Mouse (Mus musculus) mammary gland, adult 2 months (tissue): ENCODE data around the gene Pds5b. TPM values are rescaled to one million over a fixed set of nuclear protein-coding genes. Genes with fewer than 3 reads are reported as not detected.

Experiments
- polyA plus RNA-seq: library from polyadenylated mRNA; depleted of rRNA; stranded (reverse); fragments of >200 nt; gene quantifications from 2 replicates; pipeline ENCODE4 v1.2.3, GENCODE M21; 2012; ENCODE audit warnings: low replicate concordance; rRNA removed

Pds5b gene
- 3.0 and 6.9 TPM in 2 replicates for polyA plus RNA-seq

GRCm38 (mm10) chr5:150673153-150673835 lies at the start of gene Pds5b:
Gene Pds5b, plus strand, starts transcription at chr5:150673739.

GRCm38 (mm10) chr5:150666133-150666739 lies 7.3 kb upstream of the Pds5b start, which contains the start of gene N4bp2l2:
Gene N4bp2l2, minus strand, starts transcription at chr5:150666183.

Other genes with a start within 250 kb of the Pds5b start
- gene Zar1l, start 155.6 kb upstream of the Pds5b start, polyA plus RNA-seq: not detected in 2 replicates
- 1.3 and 2.2 TPM in 2 replicates for gene Brca2, start 151.1 kb upstream of the Pds5b start, polyA plus RNA-seq
- 30.8 and 38.9 TPM in 2 replicates for gene N4bp2l1, start 76.6 kb upstream of the Pds5b start, polyA plus RNA-seq
- gene N4bp2l2, start 7.6 kb upstream of the Pds5b start, polyA plus RNA-seq: 4.4 and 7.8 TPM in 2 replicates